Mouse (Mus musculus) lung, postnatal 0 days (tissue): ENCODE results near the gene Rell1.

Experiments used
- CTCF ChIP-seq: IDR thresholded peaks from 2 replicates; pipeline ENCODE4 v1.5.1; 2016; ENCODE audit warnings: antibody characterized with exemption, mild to moderate bottlenecking
- EP300 ChIP-seq: IDR thresholded peaks from 2 replicates; pipeline ENCODE4 v1.6.1; 2016; ENCODE audit warnings: antibody characterized with exemption, mild to moderate bottlenecking, control low read depth

GRCm38 (mm10) chr5:63957607-63958006 lies 11.1 kb downstream of the Rell1 start:
- TF ChIP-seq EP300 (no peak), CTCF (no peak)
